Mouse (Mus musculus): ENCODE data around the gene Cep97.

DNA sequence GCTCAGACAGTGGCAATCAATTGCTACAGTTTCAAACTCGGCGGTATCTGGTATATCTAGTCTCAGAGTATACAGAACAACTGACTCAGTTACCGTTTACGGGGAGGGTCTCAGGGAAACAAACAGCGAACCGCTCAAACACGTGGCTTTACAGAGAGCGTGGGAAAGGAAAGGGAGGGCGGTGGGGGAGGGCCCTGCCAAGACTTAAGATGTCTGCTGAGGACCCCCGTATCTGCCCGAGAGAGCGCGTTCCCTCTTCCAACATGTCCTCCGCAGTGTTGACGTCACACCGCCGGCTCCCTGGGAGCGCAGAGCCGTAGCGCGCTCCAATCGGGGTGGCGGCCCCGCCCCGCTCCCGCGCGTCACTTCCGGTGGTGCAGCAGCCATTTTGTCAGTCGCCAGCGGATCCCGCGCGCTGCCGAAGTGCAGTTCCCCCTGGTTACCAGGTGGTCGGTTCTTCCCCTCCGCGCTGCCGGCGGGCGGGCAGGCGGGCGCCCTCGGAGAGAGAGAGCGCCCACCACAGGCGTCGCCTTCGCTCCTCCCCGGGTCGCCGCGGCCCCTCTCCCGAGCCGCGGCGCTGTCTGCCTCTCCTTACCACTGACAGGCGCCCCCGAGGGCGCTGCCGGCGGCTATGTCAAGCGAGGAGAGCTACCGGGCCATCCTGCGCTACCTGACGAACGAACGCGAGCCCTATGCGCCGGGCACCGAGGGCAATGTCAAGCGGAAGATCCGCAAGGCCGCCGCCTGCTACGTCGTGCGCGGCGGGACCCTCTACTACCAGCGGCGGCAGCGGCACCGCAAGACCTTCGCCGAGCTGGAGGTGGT, 39.0 kb upstream of the Cep97 start, which contains the start of gene Zbtb11:
- TF ChIP-seq CTCF (IDR thresholded peaks at IDR 0.05; ENCODE audit: low read depth, low read length) (no peak), EP300 (IDR thresholded peaks at IDR 0.05; ENCODE audit: insufficient read depth, low read depth, low read length) (peak; percentile 39; the same call in 1 of the 2 replicates), POLR2A (IDR thresholded peaks at IDR 0.05; ENCODE audit: insufficient read depth, low read length) (no peak)

Measured in ES-Bruce4 (cell line).